Mouse (Mus musculus) embryo, embryonic 10 days (tissue): ENCODE measurements around the gene Kalrn.
A peak's percentile ranks its signal among the peaks of the same experiment; 100 is the strongest.
"Not testable (repeated sequence)": the region's sequence is repeated elsewhere in the genome, so short reads cannot be mapped to it uniquely, and the experiment has no call there.

Experiments
- DNase-seq: peaks from one replicate; pipeline ENCODE4 v3.0.0-alpha.2; 2015; ENCODE audit warnings: low spot score

Kalrn gene

GRCm38 (mm10) chr16:34308324-34308723, 265.0 kb downstream of the Kalrn start:
- DNase-seq: no peak

- DNase-seq: no peak
These were observed 265.9 kb downstream of the Kalrn start for GRCm38 (mm10) chr16:34307458-34307857.

GRCm38 (mm10) chr16:34305586-34305985, 267.7 kb downstream of the Kalrn start:
- no peak for DNase-seq

- not testable (repeated sequence) for DNase-seq
These were observed 269.5 kb downstream of the Kalrn start for GRCm38 (mm10) chr16:34303818-34304217.

- DNase-seq: no peak
These were observed 270.8 kb downstream of the Kalrn start for GRCm38 (mm10) chr16:34302503-34302902.

GRCm38 (mm10) chr16:34302063-34302462, 271.3 kb downstream of the Kalrn start:
- no peak for DNase-seq

GRCm38 (mm10) chr16:34299226-34299625, 274.1 kb downstream of the Kalrn start:
- DNase-seq: no peak

- no peak for DNase-seq
These were observed 275.2 kb downstream of the Kalrn start for GRCm38 (mm10) chr16:34297911-34298682.

- peak; percentile 34 for DNase-seq
These were observed 278.8 kb downstream of the Kalrn start for GRCm38 (mm10) chr16:34294568-34294967.

GRCm38 (mm10) chr16:34293675-34294074, 279.7 kb downstream of the Kalrn start:
- no peak for DNase-seq

- DNase-seq: peak; percentile 68
These were observed 283.7 kb downstream of the Kalrn start for GRCm38 (mm10) chr16:34289583-34289982.

- DNase-seq: no peak
These were observed 291.3 kb downstream of the Kalrn start for GRCm38 (mm10) chr16:34282026-34282425.

GRCm38 (mm10) chr16:34279654-34280383, 293.5 kb downstream of the Kalrn start:
- no peak for DNase-seq

GRCm38 (mm10) chr16:34278249-34278790, 295.0 kb downstream of the Kalrn start:
- DNase-seq: peak; percentile 60

- no peak for DNase-seq
These were observed 298.7 kb downstream of the Kalrn start for GRCm38 (mm10) chr16:34274607-34275006.

- DNase-seq: no peak
These were observed 301.9 kb downstream of the Kalrn start for GRCm38 (mm10) chr16:34271476-34271875.

- no peak for DNase-seq
These were observed 302.7 kb downstream of the Kalrn start for GRCm38 (mm10) chr16:34270681-34271080.

- no peak for DNase-seq
These were observed 303.7 kb downstream of the Kalrn start for GRCm38 (mm10) chr16:34269642-34270041.

- no peak for DNase-seq
These were observed 305.6 kb downstream of the Kalrn start for GRCm38 (mm10) chr16:34267751-34268150.

- DNase-seq: no peak
These were observed 308.7 kb downstream of the Kalrn start for GRCm38 (mm10) chr16:34264671-34265070.

- no peak for DNase-seq
These were observed 310.4 kb downstream of the Kalrn start for GRCm38 (mm10) chr16:34262731-34263460.
